Mouse (Mus musculus): ENCODE data around the gene Gm28051. TPM values are rescaled to one million over a fixed set of nuclear protein-coding genes. Genes with fewer than 3 reads are reported as not detected.

Gm28051 gene
- polyA plus RNA-seq, 1 experiment from 2014 or later: not detected

DNA sequence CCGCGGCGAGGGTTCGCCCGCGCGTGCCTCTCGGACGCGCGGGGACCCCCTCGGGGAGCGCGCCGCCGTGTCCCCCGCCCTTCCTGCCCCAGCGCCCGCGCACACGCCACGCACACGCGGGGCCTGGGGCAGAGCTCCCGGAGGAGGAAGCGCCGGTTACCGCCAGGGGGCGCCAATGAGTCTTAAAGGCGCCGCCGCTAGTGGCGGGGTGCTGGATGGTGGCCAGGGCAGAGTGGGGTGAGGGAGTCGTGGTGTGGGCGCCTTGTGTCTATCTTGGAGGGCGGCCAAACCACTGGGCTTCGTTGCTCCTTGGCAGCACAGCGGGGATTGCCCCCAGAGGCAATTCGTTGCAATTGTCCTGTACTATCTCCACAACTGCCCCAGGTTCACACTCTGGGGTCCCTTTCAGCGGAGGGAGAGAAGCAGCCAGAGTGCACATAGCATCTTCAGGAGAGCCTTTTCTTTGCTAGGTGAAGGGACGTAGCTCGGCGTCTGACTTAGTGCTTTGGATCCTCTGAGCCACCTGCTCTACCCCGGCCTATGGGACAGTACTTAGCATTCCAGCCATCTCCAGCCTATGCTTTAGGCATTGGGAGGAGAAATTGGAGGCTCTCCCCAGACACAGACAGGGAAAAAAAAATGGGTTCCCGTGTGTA, 52.2 kb downstream of the Gm28051 start:
- Histone ChIP-seq H3K9me3 (ENCODE audit: control insufficient read depth, low read length) (no peaks in the 10 kb centered on the region), H3K9ac (ENCODE audit: low read length) (peak overlapping the region; percentile 78), H3K4me3 (ENCODE audit: low read depth, low read length) (peak overlapping the region; percentile 78), H3K4me1 (ENCODE audit: control insufficient read depth, insufficient read depth, low read length) (peaks cover 33% of the 10 kb centered on the region), H3K27me3 (ENCODE audit: control insufficient read depth, insufficient read depth, low read length) (no peaks in the 10 kb centered on the region; the same call in 1 of the 2 replicates), H3K36me3 (ENCODE audit: control insufficient read depth, insufficient read depth, low read length) (no peaks in the 10 kb centered on the region), H3K4me2 (peak overlapping the region; percentile 94), H3K27ac (ENCODE audit: low read depth, low read length) (peak overlapping the region; percentile 51)
- WGBS: 3% methylated on average over 30 of the region's 45 CpGs
- DNase-seq (ENCODE audit: low spot score, missing footprints) (peak; percentile 99), ATAC-seq (ENCODE audit: low FRiP score) (peak; percentile 89)

DNA sequence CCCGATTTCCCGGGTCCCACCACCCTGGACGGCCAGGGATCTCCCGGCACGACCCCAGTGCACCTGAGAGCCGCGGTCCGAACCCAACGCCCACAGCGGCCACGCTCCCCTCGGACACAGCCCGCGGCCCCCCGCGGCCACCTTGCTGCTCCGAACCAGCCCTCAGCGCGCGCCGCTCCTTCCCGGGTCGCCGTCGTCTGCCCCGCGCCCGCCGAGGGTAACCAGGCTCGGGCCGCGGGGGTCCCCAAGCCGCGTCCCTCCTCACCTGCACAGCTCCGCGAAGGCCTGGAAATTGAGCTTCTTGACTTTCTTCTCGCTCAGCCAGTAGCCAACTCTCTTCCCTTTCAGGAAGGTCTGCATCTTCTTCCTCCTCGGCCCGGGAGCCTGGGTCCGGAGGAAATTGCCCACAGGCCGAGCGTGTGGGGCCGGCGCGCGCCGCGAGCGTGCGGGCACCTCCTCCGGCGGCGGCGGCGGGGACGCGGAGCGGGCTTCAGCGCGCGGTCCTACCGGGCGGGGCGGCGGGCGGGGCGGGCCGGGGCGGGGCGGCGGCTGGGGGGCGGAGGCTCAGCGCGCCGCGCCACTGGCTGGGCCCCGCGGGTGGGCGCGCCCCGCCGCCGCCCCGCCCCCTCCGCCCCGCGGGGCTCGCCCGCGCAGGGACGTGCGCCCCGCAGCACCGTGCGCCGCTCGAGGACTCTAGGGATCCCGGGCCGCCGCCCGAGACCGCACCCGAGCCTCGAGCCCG, 52.9 kb downstream of the Gm28051 start, which contains the start of gene Itpk1:
Gene Itpk1, minus strand, starts transcription at position 474 of the 742 bp plus-strand sequence.
- Histone ChIP-seq H3K4me1 (ENCODE audit: control insufficient read depth, insufficient read depth, low read length) (peaks cover 33% of the 10 kb centered on the region), H3K9me3 (ENCODE audit: control insufficient read depth, low read length) (no peaks in the 10 kb centered on the region), H3K4me2 (peak within 1 kb of the TSS; percentile 94), H3K36me3 (ENCODE audit: control insufficient read depth, insufficient read depth, low read length) (no peaks in the 10 kb centered on the region), H3K4me3 (ENCODE audit: low read depth, low read length) (peak within 1 kb of the TSS; percentile 78), H3K27ac (ENCODE audit: low read depth, low read length) (peak within 1 kb of the TSS; percentile 51), H3K9ac (ENCODE audit: low read length) (peak within 1 kb of the TSS; percentile 78), H3K27me3 (ENCODE audit: control insufficient read depth, insufficient read depth, low read length) (no peaks in the 10 kb centered on the region; the same call in 1 of the 2 replicates)
- WGBS: under 1% methylated on average over 67 of the region's 105 CpGs
- peak; percentile 90 for ATAC-seq (ENCODE audit: low FRiP score)
- DNase-seq (ENCODE audit: low spot score, missing footprints): peak; percentile 93

DNA sequence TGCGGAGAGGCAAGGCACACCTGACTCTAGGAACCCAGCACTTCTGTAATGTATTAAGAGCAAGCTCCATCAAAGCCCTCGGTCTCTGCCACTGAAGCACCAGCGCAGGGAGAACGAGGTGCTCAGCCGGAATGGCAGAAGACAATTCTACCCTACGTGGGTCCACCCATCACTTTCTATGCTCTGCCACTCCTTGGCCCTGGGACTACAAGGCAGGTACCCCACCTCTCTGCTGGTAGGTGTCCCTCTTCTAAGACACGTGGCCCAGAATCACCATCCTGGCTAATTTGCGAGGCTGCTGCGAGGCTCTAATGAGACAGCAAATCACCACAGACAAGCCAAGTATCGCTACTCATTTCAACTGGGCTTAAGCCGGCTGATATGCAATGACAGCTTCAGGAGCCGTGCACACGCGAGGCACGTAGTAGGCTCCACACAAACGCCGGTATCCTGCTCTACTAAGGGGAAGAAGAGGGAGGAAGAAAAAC, 53.6 kb downstream of the Gm28051 start:
- 0 out of 2 replicates have a peak, but pooled peaks have one; percentile 0 for ATAC-seq (ENCODE audit: low FRiP score)
- Histone ChIP-seq H3K27ac (ENCODE audit: low read depth, low read length) (no peak overlapping the region), H3K9ac (ENCODE audit: low read length) (peak overlapping the region; percentile 78; the same call in 1 of the 2 replicates), H3K27me3 (ENCODE audit: control insufficient read depth, insufficient read depth, low read length) (no peaks in the 10 kb centered on the region; the same call in 1 of the 2 replicates), H3K36me3 (ENCODE audit: control insufficient read depth, insufficient read depth, low read length) (no peaks in the 10 kb centered on the region), H3K4me1 (ENCODE audit: control insufficient read depth, insufficient read depth, low read length) (peaks cover 36% of the 10 kb centered on the region), H3K4me2 (peak overlapping the region; percentile 94), H3K9me3 (ENCODE audit: control insufficient read depth, low read length) (no peaks in the 10 kb centered on the region), H3K4me3 (ENCODE audit: low read depth, low read length) (peak overlapping the region; percentile 78)
- 5% methylated on average over 17 of the region's 17 CpGs for WGBS
- DNase-seq (ENCODE audit: low spot score, missing footprints): no peak

DNA sequence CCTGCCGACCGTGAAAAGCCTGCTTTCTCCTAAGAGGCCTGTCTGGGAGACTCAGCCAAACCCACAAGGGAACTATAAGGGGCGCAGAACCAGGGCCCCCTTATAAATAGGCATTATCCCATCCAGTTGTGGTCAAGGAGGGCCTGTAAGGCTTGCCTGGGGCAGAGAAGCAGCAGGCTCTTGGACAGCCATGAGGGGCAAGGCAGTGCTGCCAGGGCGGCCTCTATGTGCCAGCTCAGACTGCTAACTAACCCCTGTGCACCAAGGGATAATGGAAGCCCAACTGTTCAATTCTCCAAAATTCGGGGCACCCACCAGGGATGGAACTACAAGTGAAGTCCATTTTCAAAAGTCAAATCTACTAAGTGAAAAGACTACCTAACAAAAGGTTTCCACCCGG, 54.1 kb downstream of the Gm28051 start:
- peak overlapping the region; percentile 94 for H3K4me2 ChIP-seq
- ATAC-seq (ENCODE audit: low FRiP score) (no peak), DNase-seq (ENCODE audit: low spot score, missing footprints) (peak; percentile 92)
- no peak overlapping the region for H3K27ac ChIP-seq (ENCODE audit: low read depth, low read length)
- H3K27me3 ChIP-seq (ENCODE audit: control insufficient read depth, insufficient read depth, low read length): no peaks in the 10 kb centered on the region; the same call in 1 of the 2 replicates
- H3K4me3 ChIP-seq (ENCODE audit: low read depth, low read length): peak overlapping the region; percentile 78
- 29% methylated on average over 6 of the region's 6 CpGs for WGBS
- peaks cover 41% of the 10 kb centered on the region for H3K4me1 ChIP-seq (ENCODE audit: control insufficient read depth, insufficient read depth, low read length)
- H3K36me3 ChIP-seq (ENCODE audit: control insufficient read depth, insufficient read depth, low read length): no peaks in the 10 kb centered on the region
- H3K9ac ChIP-seq (ENCODE audit: low read length): 0 out of 2 replicates have a peak overlapping the region, but pooled peaks have one; percentile 24
- H3K9me3 ChIP-seq (ENCODE audit: control insufficient read depth, low read length): no peaks in the 10 kb centered on the region

DNA sequence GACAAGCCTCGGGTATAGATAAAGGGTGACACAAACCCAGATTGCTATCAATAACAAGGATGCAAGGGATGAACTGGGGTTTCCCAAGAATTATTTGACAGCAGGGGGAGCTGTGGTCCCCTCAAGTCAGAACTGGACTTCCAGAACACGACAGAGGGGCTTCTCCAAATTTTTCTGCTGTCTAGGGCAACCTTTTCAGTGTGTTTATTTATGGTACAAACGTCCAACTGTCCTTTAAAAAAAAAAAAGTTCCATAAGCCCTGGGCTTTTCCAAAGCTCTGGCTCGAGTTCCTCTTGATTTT, 54.5 kb downstream of the Gm28051 start:
- Histone ChIP-seq H3K27ac (ENCODE audit: low read depth, low read length) (no peak overlapping the region), H3K9me3 (ENCODE audit: control insufficient read depth, low read length) (no peaks in the 10 kb centered on the region), H3K4me3 (ENCODE audit: low read depth, low read length) (peak overlapping the region; percentile 78; the same call in 1 of the 2 replicates), H3K27me3 (ENCODE audit: control insufficient read depth, insufficient read depth, low read length) (no peaks in the 10 kb centered on the region; the same call in 1 of the 2 replicates), H3K4me2 (peak overlapping the region; percentile 94), H3K9ac (ENCODE audit: low read length) (peak overlapping the region; percentile 24; the same call in 1 of the 2 replicates), H3K36me3 (ENCODE audit: control insufficient read depth, insufficient read depth, low read length) (no peaks in the 10 kb centered on the region), H3K4me1 (ENCODE audit: control insufficient read depth, insufficient read depth, low read length) (peaks cover 45% of the 10 kb centered on the region)
- DNase-seq (ENCODE audit: low spot score, missing footprints) (peak; percentile 86), ATAC-seq (ENCODE audit: low FRiP score) (no peak)
- WGBS: 2% methylated on average over 4 of the region's 4 CpGs

DNA sequence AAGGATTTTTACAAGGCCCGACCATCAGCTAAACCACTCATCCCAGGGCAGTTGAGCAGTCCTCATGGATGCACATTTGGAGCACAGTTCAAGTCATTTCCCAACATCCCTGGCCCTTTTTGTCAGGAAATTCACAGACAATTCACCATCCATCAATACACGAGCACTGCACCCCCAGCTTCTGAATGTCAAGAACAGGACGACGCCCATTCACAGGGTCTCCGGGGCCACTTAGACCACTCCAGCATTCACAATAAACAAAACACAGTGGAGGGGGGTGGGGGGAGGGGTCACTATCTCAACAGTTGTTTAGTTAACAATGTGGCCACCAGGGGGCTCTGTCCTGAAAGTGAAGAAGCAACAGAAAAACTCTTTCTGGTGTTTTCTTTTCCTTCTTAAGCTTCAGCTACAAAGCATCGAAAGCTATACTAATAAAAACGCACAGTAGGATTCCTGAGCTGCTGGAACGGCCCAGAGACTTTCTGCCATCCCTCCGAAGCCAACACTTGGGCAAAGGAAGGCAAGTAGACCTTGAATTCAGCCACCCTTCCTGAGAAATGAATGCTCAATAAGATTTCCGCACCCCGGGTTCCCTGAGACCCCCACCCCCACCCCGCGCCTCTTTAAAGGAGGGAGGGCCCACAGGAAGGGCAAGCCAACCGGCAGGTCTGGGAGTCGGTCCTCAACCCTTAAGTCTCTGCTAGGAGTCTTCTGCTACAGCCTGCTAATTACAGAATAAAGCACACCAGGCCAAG, 55.0 kb downstream of the Gm28051 start:
- peak; percentile 97 for DNase-seq (ENCODE audit: low spot score, missing footprints)
- ATAC-seq (ENCODE audit: low FRiP score): no peak
- Histone ChIP-seq H3K27ac (ENCODE audit: low read depth, low read length) (peak overlapping the region; percentile 10; the same call in 1 of the 2 replicates), H3K9ac (ENCODE audit: low read length) (peak overlapping the region; percentile 24; the same call in 1 of the 2 replicates), H3K4me3 (ENCODE audit: low read depth, low read length) (0 out of 2 replicates have a peak overlapping the region, but pooled peaks have one; percentile 1), H3K27me3 (ENCODE audit: control insufficient read depth, insufficient read depth, low read length) (no peaks in the 10 kb centered on the region; the same call in 1 of the 2 replicates), H3K9me3 (ENCODE audit: control insufficient read depth, low read length) (no peaks in the 10 kb centered on the region), H3K4me2 (peak overlapping the region; percentile 94), H3K36me3 (ENCODE audit: control insufficient read depth, insufficient read depth, low read length) (no peaks in the 10 kb centered on the region), H3K4me1 (ENCODE audit: control insufficient read depth, insufficient read depth, low read length) (peaks cover 50% of the 10 kb centered on the region)
- 4% methylated on average over 15 of the region's 15 CpGs for WGBS

DNA sequence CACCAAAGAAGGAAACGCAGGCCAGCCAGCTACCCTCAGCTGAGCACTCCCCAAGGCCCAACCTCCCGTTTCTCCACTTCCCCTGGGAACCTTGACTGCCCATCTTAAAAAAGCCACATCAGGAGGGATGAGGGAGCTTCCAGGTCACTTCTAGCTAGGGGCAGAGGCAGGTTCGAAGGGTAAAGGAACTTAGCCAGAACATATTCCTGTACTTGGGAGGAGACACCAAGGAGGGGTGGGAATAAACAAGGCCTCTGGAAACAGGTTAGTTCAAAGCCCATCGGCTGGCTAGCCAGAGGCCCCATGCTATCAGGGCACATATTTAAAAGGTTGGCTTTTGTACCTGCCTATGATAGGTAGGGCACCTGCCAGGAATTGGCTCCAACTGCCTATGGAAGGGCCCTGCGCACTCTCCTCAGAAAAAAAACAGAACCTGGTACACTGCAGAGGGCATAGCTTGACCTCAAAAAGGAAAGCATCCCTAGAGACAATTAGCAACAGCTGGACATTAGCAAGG, 55.8 kb downstream of the Gm28051 start:
- no peak for ATAC-seq (ENCODE audit: low FRiP score)
- H3K4me1 ChIP-seq (ENCODE audit: control insufficient read depth, insufficient read depth, low read length): peaks cover 51% of the 10 kb centered on the region
- H3K27ac ChIP-seq (ENCODE audit: low read depth, low read length): no peak overlapping the region
- no peaks in the 10 kb centered on the region for H3K36me3 ChIP-seq (ENCODE audit: control insufficient read depth, insufficient read depth, low read length)
- H3K9ac ChIP-seq (ENCODE audit: low read length): no peak overlapping the region
- WGBS: 89% methylated on average over 5 of the region's 5 CpGs
- H3K27me3 ChIP-seq (ENCODE audit: control insufficient read depth, insufficient read depth, low read length): no peaks in the 10 kb centered on the region; the same call in 1 of the 2 replicates
- H3K4me2 ChIP-seq: no peak overlapping the region
- no peak for DNase-seq (ENCODE audit: low spot score, missing footprints)
- H3K4me3 ChIP-seq (ENCODE audit: low read depth, low read length): no peak overlapping the region
- no peaks in the 10 kb centered on the region for H3K9me3 ChIP-seq (ENCODE audit: control insufficient read depth, low read length)

DNA sequence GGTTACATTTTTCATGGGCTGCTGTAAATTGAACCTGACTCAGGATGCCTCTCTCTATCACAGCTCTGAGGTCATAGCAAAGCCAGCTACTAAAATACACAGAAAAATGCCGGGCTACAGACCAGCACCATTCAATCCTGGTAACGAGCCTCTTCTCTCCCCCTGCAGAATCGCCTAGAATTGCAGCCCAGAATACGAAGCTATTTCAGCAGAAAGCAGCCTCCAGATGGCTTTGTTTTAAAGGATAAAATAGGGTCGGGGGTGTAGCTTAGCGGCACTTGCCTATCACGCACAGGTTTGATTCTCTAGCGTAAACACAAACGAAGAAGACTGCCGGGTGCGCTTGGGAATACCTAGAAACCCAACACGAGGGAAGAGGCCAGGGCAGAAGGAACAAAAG, 57.1 kb downstream of the Gm28051 start:
- 71% methylated on average over 12 of the region's 12 CpGs for WGBS
- ATAC-seq (ENCODE audit: low FRiP score) (no peak), DNase-seq (ENCODE audit: low spot score, missing footprints) (no peak)
- Histone ChIP-seq H3K4me1 (ENCODE audit: control insufficient read depth, insufficient read depth, low read length) (peaks cover 51% of the 10 kb centered on the region), H3K4me3 (ENCODE audit: low read depth, low read length) (no peak overlapping the region), H3K36me3 (ENCODE audit: control insufficient read depth, insufficient read depth, low read length) (no peaks in the 10 kb centered on the region), H3K27ac (ENCODE audit: low read depth, low read length) (no peak overlapping the region), H3K27me3 (ENCODE audit: control insufficient read depth, insufficient read depth, low read length) (no peaks in the 10 kb centered on the region; the same call in 1 of the 2 replicates), H3K9ac (ENCODE audit: low read length) (no peak overlapping the region), H3K4me2 (no peak overlapping the region), H3K9me3 (ENCODE audit: control insufficient read depth, low read length) (no peaks in the 10 kb centered on the region)
